Mouse (Mus musculus): ENCODE data around the gene St6galnac6. TPM values are rescaled to one million over a fixed set of nuclear protein-coding genes. Genes with fewer than 3 reads are reported as not detected.

The St6galnac6 gene
- total and polyA plus RNA-seq, 3 experiments: 12.5 to 26.5 TPM; not detected in 1

GRCm38 (mm10) chr2:32653764-32654163 lies 54.3 kb downstream of the St6galnac6 start:
- Histone ChIP-seq H3K79me2 (ENCODE audit: control insufficient read depth, insufficient read depth, low read length, poor library complexity) (no peaks in the 10 kb centered on the region), H3K36me3 (ENCODE audit: control insufficient read depth in 1 of 2, insufficient read depth in 2 of 2, low read length in 2 of 2) (peaks cover 0 to 6% of the 10 kb centered on the region in 2 experiments; a peak in 2 of 4 replicates), H3K4me1 (ENCODE audit: control insufficient read depth in 1 of 2, insufficient read depth in 2 of 2, low read length in 2 of 2) (peaks cover 7% of the 10 kb centered on the region in 2 experiments), H3K9ac (ENCODE audit: control insufficient read depth, low read depth, low read length, poor library complexity, severe bottlenecking) (no peak overlapping the region), H3K4me3 (ENCODE audit: control insufficient read depth in 1 of 2, insufficient read depth in 1 of 2, low read depth in 2 of 2, low read length in 2 of 2) (no peak overlapping the region), H3K27ac (ENCODE audit: control insufficient read depth, low read depth, low read length) (no peak overlapping the region), H3K27me3 (ENCODE audit: control insufficient read depth in 1 of 2, insufficient read depth in 2 of 2, low read length in 2 of 2) (no peaks in the 10 kb centered on the region), H3K9me3 (replicated peaks; ENCODE audit: insufficient read depth, low read length) (no peaks in the 10 kb centered on the region)
- DNase-seq (ENCODE audit: low read depth, low spot score): no peak
- TF ChIP-seq MAFK (IDR thresholded peaks at IDR 0.05; ENCODE audit: borderline replicate concordance, low read depth, low read length) (no peak), POLR2AphosphoS2 (IDR thresholded peaks at IDR 0.05; ENCODE audit: low read length) (no peak), MAZ (IDR thresholded peaks at IDR 0.05; ENCODE audit: low read depth, low read length) (no peak), USF2 (IDR thresholded peaks at IDR 0.05; ENCODE audit: borderline replicate concordance in 1 of 2, insufficient read depth in 1 of 2, low read depth in 1 of 2, low read length in 2 of 2) (no peak), KAT2A (conservative IDR thresholded peaks at IDR 0.05; ENCODE audit: low read depth, low read length) (no peak), BHLHE40 (IDR thresholded peaks at IDR 0.05; ENCODE audit: borderline replicate concordance, low read depth, low read length) (no peak)

- no peaks in the 10 kb centered on the region for H3K27me3 ChIP-seq (ENCODE audit: control insufficient read depth in 1 of 2, insufficient read depth in 2 of 2, low read length in 2 of 2)
- no peaks in the 10 kb centered on the region for H3K79me2 ChIP-seq (ENCODE audit: control insufficient read depth, insufficient read depth, low read length, poor library complexity)
- no peak for DNase-seq (ENCODE audit: low read depth, low spot score)
- no peak overlapping the region for H3K9ac ChIP-seq (ENCODE audit: control insufficient read depth, low read depth, low read length, poor library complexity, severe bottlenecking)
- H3K9me3 ChIP-seq (replicated peaks; ENCODE audit: insufficient read depth, low read length): no peaks in the 10 kb centered on the region
- H3K36me3 ChIP-seq (ENCODE audit: control insufficient read depth in 1 of 2, insufficient read depth in 2 of 2, low read length in 2 of 2): peaks cover 0 to 15% of the 10 kb centered on the region in 2 experiments; a peak in 2 of 4 replicates
- H3K27ac ChIP-seq (ENCODE audit: control insufficient read depth, low read depth, low read length): no peak overlapping the region
- no peak overlapping the region for H3K4me3 ChIP-seq (ENCODE audit: control insufficient read depth in 1 of 2, insufficient read depth in 1 of 2, low read depth in 2 of 2, low read length in 2 of 2)
- peaks cover 15% of the 10 kb centered on the region in 2 experiments for H3K4me1 ChIP-seq (ENCODE audit: control insufficient read depth in 1 of 2, insufficient read depth in 2 of 2, low read length in 2 of 2)
- TF ChIP-seq TBP (IDR thresholded peaks at IDR 0.05; ENCODE audit: low read depth, low read length): no peak
- TF ChIP-seq GABPA (IDR thresholded peaks at IDR 0.05; ENCODE audit: low read depth, low read length): no peak
- TF ChIP-seq MAX (IDR thresholded peaks at IDR 0.05; ENCODE audit: low read length): no peak
- TF ChIP-seq RAD21 (IDR thresholded peaks at IDR 0.05; ENCODE audit: low read depth, low read length): no peak
- no peak for TF ChIP-seq GATA1 (IDR thresholded peaks at IDR 0.05; ENCODE audit: low read depth, low read length)
- TF ChIP-seq CHD2 (IDR thresholded peaks at IDR 0.05; ENCODE audit: low read length): no peak
- no peak for TF ChIP-seq CHD1 (IDR thresholded peaks at IDR 0.05; ENCODE audit: low read depth, low read length)
- no peak for TF ChIP-seq MYC (IDR thresholded peaks at IDR 0.05; ENCODE audit: low read depth, low read length)
- TF ChIP-seq MEF2A (IDR thresholded peaks at IDR 0.05; ENCODE audit: extremely low read depth, insufficient replicate concordance, low read depth, low read length, poor library complexity, severe bottlenecking): no peak
- no peak for TF ChIP-seq SIN3A (IDR thresholded peaks at IDR 0.05; ENCODE audit: low read length)
- TF ChIP-seq MAZ (IDR thresholded peaks at IDR 0.05; ENCODE audit: low read depth, low read length): no peak
- no peak for TF ChIP-seq CTCF (IDR thresholded peaks at IDR 0.05 in 2 of 3, conservative IDR thresholded peaks at IDR 0.05 in 1 of 3; ENCODE audit: control insufficient read depth in 1 of 3, insufficient read depth in 1 of 3, low read depth in 2 of 3, low read length in 3 of 3, poor library complexity in 1 of 3, severe bottlenecking in 1 of 3)
- no peak for TF ChIP-seq RCOR1 (IDR thresholded peaks at IDR 0.05; ENCODE audit: low read depth, low read length)
- TF ChIP-seq ETS1 (IDR thresholded peaks at IDR 0.05; ENCODE audit: low read depth, low read length): no peak
- no peak for TF ChIP-seq POLR2A (IDR thresholded peaks at IDR 0.05; ENCODE audit: control insufficient read depth in 1 of 2, insufficient read depth in 1 of 2, low read depth in 1 of 2, low read length in 2 of 2, poor library complexity in 1 of 2)
- TF ChIP-seq UBTF (IDR thresholded peaks at IDR 0.05; ENCODE audit: borderline replicate concordance, insufficient read depth, low read depth, low read length): no peak
Measured at GRCm38 (mm10) chr2:32654743-32655393, 55.4 kb downstream of the St6galnac6 start.

Measured in MEL (cell line).